Mouse (Mus musculus) megakaryocyte, embryonic 14.5 days (primary cell): ENCODE data around the gene Cdpf1.

Experiments
- FLI1 ChIP-seq: IDR thresholded peaks from 2 replicates; pipeline ENCODE4 v1.6.1; 2012; ENCODE audit warnings: low read length, inconsistent platforms, mixed read lengths
- GATA1 ChIP-seq: IDR thresholded peaks from 3 replicates; pipeline ENCODE4 v1.6.1; 2012; ENCODE audit warnings: mixed read lengths, low read length, inconsistent platforms, borderline replicate concordance

- TF ChIP-seq FLI1, result no peak
- TF ChIP-seq GATA1, result no peak
Observed at GRCm38 (mm10) chr15:85787482-85787881, 24.0 kb downstream of the Cdpf1 start.
